Comparison of ENCODE assay signal across 12 mouse cellular contexts in the genomic region with DNA sequence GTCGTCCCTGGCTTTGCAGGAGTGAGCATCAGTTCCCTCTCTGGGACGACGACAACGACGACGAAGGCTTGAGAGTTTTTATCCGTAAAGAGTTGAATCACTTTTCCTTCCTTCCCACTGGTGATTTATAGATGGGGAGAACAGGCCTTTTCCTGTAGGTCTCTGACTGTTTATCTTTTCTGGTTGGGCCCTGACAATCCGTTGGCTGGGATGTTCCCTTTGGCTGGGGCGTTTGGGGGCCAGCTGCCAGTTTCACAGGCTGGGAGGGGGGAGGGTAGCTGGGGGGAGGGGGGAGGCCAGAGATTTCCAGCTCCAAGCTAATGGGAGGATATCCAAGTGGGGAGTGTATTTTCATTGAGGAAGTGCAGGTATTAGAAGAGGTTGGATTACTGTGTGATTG.
DNase-seq lines count a peak whose midpoint lies in the region; ATAC-seq and TF ChIP-seq lines count a peak whose summit lies in the region.
"Had no signal": no experiment of that assay in that cellular context is flagged by ENCODE, and none has a peak within 500 bp of the region (broad histone marks: within the 10 kb centered on the region; RNA-seq: fewer than 3 reads in every experiment).

No protein-coding gene starts in this region.

- peak; percentile 85 for DNase-seq in lung, embryonic 14.5 days
- DNase-seq in lung, adult 18-20 months = no peak
- peak; percentile 67 for DNase-seq in kidney, postnatal 10 days
- no peak for DNase-seq in layer of hippocampus, adult 18-20 months (ENCODE audit: low spot score in 2 of 2)
- no peak for DNase-seq in layer of hippocampus, postnatal 36 days
- DNase-seq: gastrocnemius, postnatal 14 days had no signal

- H3K9ac ChIP-seq in heart, embryonic 13.5 days = peak overlapping the region; percentile 37; the same call in 1 of the 2 replicates
- H3K9ac ChIP-seq in heart, embryonic 11.5 days (ENCODE audit: low read depth, low read length) = no peak overlapping the region
- H3K9ac ChIP-seq in lung, embryonic 14.5 days = no peak overlapping the region
- H3K9ac ChIP-seq in stomach, embryonic 15.5 days = no peak overlapping the region
- H3K9ac ChIP-seq: limb, embryonic 12.5 days; midbrain, embryonic 12.5 days had no signal

- peaks cover 60% of the 10 kb centered on the region for H3K4me1 ChIP-seq in heart, embryonic 13.5 days
- H3K4me1 ChIP-seq in heart, embryonic 11.5 days (ENCODE audit: control insufficient read depth, insufficient read depth, low read length) = peaks cover 30% of the 10 kb centered on the region
- H3K4me1 ChIP-seq in lung, embryonic 14.5 days (ENCODE audit: insufficient read depth) = peaks cover 36% of the 10 kb centered on the region
- H3K4me1 ChIP-seq in stomach, embryonic 15.5 days = peaks cover 53% of the 10 kb centered on the region

- peaks cover 5% of the 10 kb centered on the region; the same call in 1 of the 2 replicates for H3K36me3 ChIP-seq in heart, embryonic 13.5 days
- no peaks in the 10 kb centered on the region for H3K36me3 ChIP-seq in heart, embryonic 11.5 days (ENCODE audit: control insufficient read depth, insufficient read depth, low read length)
- H3K36me3 ChIP-seq in lung, embryonic 14.5 days (ENCODE audit: insufficient read depth) = no peaks in the 10 kb centered on the region
- no peaks in the 10 kb centered on the region for H3K36me3 ChIP-seq in stomach, embryonic 15.5 days
- H3K36me3 ChIP-seq: midbrain, embryonic 12.5 days had no signal

- H3K27ac ChIP-seq in heart, embryonic 13.5 days (replicated peaks) = peak overlapping the region; percentile 48
- H3K27ac ChIP-seq in heart, embryonic 11.5 days (ENCODE audit: low read depth, low read length) = no peak overlapping the region
- peak overlapping the region; percentile 70 for H3K27ac ChIP-seq in lung, embryonic 14.5 days (ENCODE audit: low read depth)
- peak overlapping the region; percentile 71 for H3K27ac ChIP-seq in stomach, embryonic 15.5 days
- H3K27ac ChIP-seq: limb, embryonic 12.5 days; midbrain, embryonic 12.5 days had no signal

- WGBS in heart, embryonic 13.5 days = 28% methylated on average over 9 of the region's 9 CpGs
- 20% methylated on average over 9 of the region's 9 CpGs for WGBS in heart, embryonic 11.5 days (ENCODE audit: insufficient replicate concordance)
- 13% methylated on average over 9 of the region's 9 CpGs for WGBS in lung, embryonic 14.5 days
- WGBS in stomach, embryonic 15.5 days = 16% methylated on average over 9 of the region's 9 CpGs

- no peak for TF ChIP-seq CTCF in lung, embryonic 14.5 days (IDR thresholded peaks at IDR 0.05; ENCODE audit: low read depth)

- no peaks in the 10 kb centered on the region for H3K9me3 ChIP-seq in heart, embryonic 13.5 days
- no peaks in the 10 kb centered on the region for H3K9me3 ChIP-seq in heart, embryonic 11.5 days (replicated peaks; ENCODE audit: control insufficient read depth, low read length)
- H3K9me3 ChIP-seq in lung, embryonic 14.5 days (ENCODE audit: low read depth, low read length) = no peaks in the 10 kb centered on the region
- no peaks in the 10 kb centered on the region for H3K9me3 ChIP-seq in stomach, embryonic 15.5 days
- H3K9me3 ChIP-seq: limb, embryonic 12.5 days; midbrain, embryonic 12.5 days had no signal

- no peak overlapping the region for H3K4me3 ChIP-seq in heart, embryonic 13.5 days
- H3K4me3 ChIP-seq in heart, embryonic 11.5 days (ENCODE audit: low read depth, low read length) = no peak overlapping the region
- H3K4me3 ChIP-seq in lung, embryonic 14.5 days (ENCODE audit: low read depth, low read length) = no peak overlapping the region
- no peak overlapping the region for H3K4me3 ChIP-seq in stomach, embryonic 15.5 days (replicated peaks)
- H3K4me3 ChIP-seq: limb, embryonic 12.5 days; midbrain, embryonic 12.5 days had no signal

- no peaks in the 10 kb centered on the region for H3K27me3 ChIP-seq in heart, embryonic 13.5 days (replicated peaks)
- H3K27me3 ChIP-seq in heart, embryonic 11.5 days (ENCODE audit: control insufficient read depth, insufficient read depth, low read length) = no peaks in the 10 kb centered on the region
- H3K27me3 ChIP-seq in lung, embryonic 14.5 days (ENCODE audit: insufficient read depth, low read length) = no peaks in the 10 kb centered on the region
- H3K27me3 ChIP-seq in stomach, embryonic 15.5 days (replicated peaks) = no peaks in the 10 kb centered on the region
- H3K27me3 ChIP-seq: limb, embryonic 12.5 days; midbrain, embryonic 12.5 days had no signal

- ATAC-seq in heart, embryonic 13.5 days (ENCODE audit: extremely low read depth, insufficient number of reproducible peaks, low FRiP score, low TSS enrichment) = 0 out of 2 replicates have a peak, but pooled peaks have one; percentile 4
- no peak for ATAC-seq in heart, embryonic 11.5 days (replicated peaks; ENCODE audit: insufficient number of reproducible peaks, low FRiP score, low TSS enrichment)
- ATAC-seq in lung, embryonic 14.5 days (ENCODE audit: insufficient read depth) = peak; percentile 72; the same call in 1 of the 2 replicates
- peak; percentile 37; the same call in 1 of the 2 replicates for ATAC-seq in stomach, embryonic 15.5 days (ENCODE audit: insufficient read depth, low FRiP score, low read depth)
- ATAC-seq: CD4-positive, CD25-positive, alpha-beta regulatory T cell, adult 4 months had no signal

- 0 out of 2 replicates have a peak overlapping the region, but pooled peaks have one; percentile 5 for H3K4me2 ChIP-seq in heart, embryonic 13.5 days
- H3K4me2 ChIP-seq in heart, embryonic 11.5 days = no peak overlapping the region
- H3K4me2 ChIP-seq in lung, embryonic 14.5 days = peak overlapping the region; percentile 34
- H3K4me2 ChIP-seq in stomach, embryonic 15.5 days = peak overlapping the region; percentile 29
- H3K4me2 ChIP-seq: limb, embryonic 12.5 days; midbrain, embryonic 12.5 days had no signal

Comparison
In these comparisons a context has a peak if more than half of its experiments do, and no peak if none do; other contexts are left out.
1. DNase-seq: peak in lung, embryonic 14.5 days (single experiment) and kidney, postnatal 10 days (single experiment); none in lung, adult 18-20 months (0 of 2), layer of hippocampus, adult 18-20 months (0 of 2) and layer of hippocampus, postnatal 36 days (0 of 2).